Mouse (Mus musculus) MEL (cell line): ENCODE results near the gene Tmem206. TPM values are rescaled to one million over a fixed set of nuclear protein-coding genes. Genes with fewer than 3 reads are reported as not detected.

ENCODE experiments used
- DNase-seq: peaks from one replicate; pipeline ENCODE4 v3.0.0; 2011; ENCODE audit warnings: low read depth, low spot score
- H3K27ac ChIP-seq: 2 replicates; pipeline ENCODE4 v1.5.1; 2012; ENCODE audit warnings: low read depth, mild to moderate bottlenecking, control low read depth, low read length, moderate library complexity; ENCODE audit not compliant: control insufficient read depth
- H3K27me3 ChIP-seq, 2 experiments: fragments of 150-350 bp in 1 of 2; sonication (generic) in 1 of 2; 2 replicates each; pipeline ENCODE4 v1.6.1; 2012; ENCODE audit warnings: low read length in 2 of 2, mild to moderate bottlenecking in 2 of 2, improper control_type of control experiment in 1 of 2, moderate library complexity in 1 of 2; ENCODE audit not compliant: insufficient read depth in 2 of 2, control insufficient read depth in 1 of 2
- H3K36me3 ChIP-seq, 2 experiments: 2 replicates each; pipeline ENCODE4 v1.6.1; 2012 to 2014; ENCODE audit warnings: low read length in 2 of 2, improper control_type of control experiment in 1 of 2, inconsistent platforms in 1 of 2, mild to moderate bottlenecking in 1 of 2; ENCODE audit not compliant: insufficient read depth in 2 of 2, control insufficient read depth in 1 of 2
- H3K4me1 ChIP-seq, 2 experiments: fragments of 150-350 bp in 1 of 2; sonication (generic) in 1 of 2; 2 replicates each; pipeline ENCODE4 v1.6.1; 2012; ENCODE audit warnings: low read length in 2 of 2, improper control_type of control experiment in 1 of 2, mild to moderate bottlenecking in 1 of 2; ENCODE audit not compliant: insufficient read depth in 2 of 2, control insufficient read depth in 1 of 2
- H3K4me3 ChIP-seq, 2 experiments: fragments of 150-350 bp in 1 of 2; sonication (generic) in 1 of 2; 2 replicates each; pipeline ENCODE4 v1.5.1; 2012; ENCODE audit warnings: low read depth in 2 of 2, low read length in 2 of 2, mild to moderate bottlenecking in 2 of 2, moderate library complexity in 2 of 2, control low read depth in 1 of 2, improper control_type of control experiment in 1 of 2; ENCODE audit not compliant: control insufficient read depth in 1 of 2, insufficient read depth in 1 of 2
- H3K79me2 ChIP-seq: 2 replicates; pipeline ENCODE4 v1.6.1; 2012; ENCODE audit warnings: mild to moderate bottlenecking, low read length, moderate library complexity; ENCODE audit not compliant: control insufficient read depth, poor library complexity, insufficient read depth
- H3K9ac ChIP-seq: 2 replicates; pipeline ENCODE4 v1.6.1; 2012; ENCODE audit warnings: low read depth, mild to moderate bottlenecking, control low read depth, low read length, moderate library complexity; ENCODE audit not compliant: control insufficient read depth, poor library complexity, severe bottlenecking
- H3K9me3 ChIP-seq: fragments of 150-350 bp; sonication (generic); replicated peaks from 2 replicates; pipeline ENCODE4 v1.6.1; 2012; ENCODE audit warnings: mild to moderate bottlenecking, low read length, improper control_type of control experiment, moderate library complexity; ENCODE audit not compliant: insufficient read depth
- BHLHE40 ChIP-seq: IDR thresholded peaks from 2 replicates; pipeline ENCODE4 v1.6.1; 2012; ENCODE audit warnings: low read depth, mild to moderate bottlenecking, inconsistent platforms, low read length, improper control_type of control experiment, borderline replicate concordance
- CTCF ChIP-seq, 3 experiments: IDR thresholded peaks in 2 of 3; conservative IDR thresholded peaks in 1 of 3; 2 replicates each; pipeline ENCODE4 v1.5.1; 2011 to 2012; ENCODE audit warnings: low read length in 3 of 3, low read depth in 2 of 3, mild to moderate bottlenecking in 2 of 3, improper control_type of control experiment in 1 of 3, inconsistent platforms in 1 of 3, mixed read lengths in 1 of 3, moderate library complexity in 1 of 3; ENCODE audit not compliant: control insufficient read depth in 1 of 3, insufficient read depth in 1 of 3, poor library complexity in 1 of 3, severe bottlenecking in 1 of 3
- ELF1 ChIP-seq: IDR thresholded peaks from 2 replicates; pipeline ENCODE4 v1.6.1; 2014; ENCODE audit warnings: low read depth, mild to moderate bottlenecking, inconsistent platforms, low read length, improper control_type of control experiment, moderate library complexity
- EP300 ChIP-seq, 2 experiments: IDR thresholded peaks; 2 replicates each; pipeline ENCODE4 v1.6.1; 2011; ENCODE audit warnings: improper control_type of control experiment in 2 of 2, low read length in 2 of 2, low read depth in 1 of 2, mild to moderate bottlenecking in 1 of 2
- HCFC1 ChIP-seq: IDR thresholded peaks from 2 replicates; pipeline ENCODE4 v1.6.1; 2012; ENCODE audit warnings: low read depth, mild to moderate bottlenecking, inconsistent platforms, low read length, improper control_type of control experiment, moderate library complexity
- JUND ChIP-seq: IDR thresholded peaks from 2 replicates; pipeline ENCODE4 v1.6.1; 2011; ENCODE audit warnings: low read depth, mild to moderate bottlenecking, improper control_type of control experiment, low read length
- KAT2A ChIP-seq: conservative IDR thresholded peaks from 2 replicates; pipeline ENCODE4 v1.6.1; 2012; ENCODE audit warnings: low read depth, low read length, improper control_type of control experiment, inconsistent platforms
- MAFK ChIP-seq: IDR thresholded peaks from 2 replicates; pipeline ENCODE4 v1.6.1; 2011; ENCODE audit warnings: low read depth, mild to moderate bottlenecking, low read length, improper control_type of control experiment, borderline replicate concordance
- MAZ ChIP-seq: IDR thresholded peaks from 2 replicates; pipeline ENCODE4 v1.6.1; 2012; ENCODE audit warnings: low read depth, mild to moderate bottlenecking, inconsistent platforms, low read length, improper control_type of control experiment
- MEF2A ChIP-seq: IDR thresholded peaks from 2 replicates; pipeline ENCODE4 v1.6.1; 2014; ENCODE audit warnings: low read depth, mild to moderate bottlenecking, inconsistent platforms, low read length, improper control_type of control experiment; ENCODE audit not compliant: poor library complexity, insufficient replicate concordance, severe bottlenecking; ENCODE audit errors: extremely low read depth
- MYB ChIP-seq: IDR thresholded peaks from 2 replicates; pipeline ENCODE4 v1.6.1; 2011; ENCODE audit warnings: mild to moderate bottlenecking, low read depth, low read length, improper control_type of control experiment
- MYC ChIP-seq: IDR thresholded peaks from 2 replicates; pipeline ENCODE4 v1.6.1; 2011; ENCODE audit warnings: low read depth, mild to moderate bottlenecking, low read length, improper control_type of control experiment, moderate library complexity
- NRF1 ChIP-seq: IDR thresholded peaks from 2 replicates; pipeline ENCODE4 v1.6.1; 2014; ENCODE audit warnings: low read depth, mild to moderate bottlenecking, inconsistent platforms, low read length, improper control_type of control experiment, moderate library complexity; ENCODE audit not compliant: poor library complexity, insufficient read depth, severe bottlenecking
- RAD21 ChIP-seq: IDR thresholded peaks from 2 replicates; pipeline ENCODE4 v1.6.1; 2011; ENCODE audit warnings: mild to moderate bottlenecking, low read depth, low read length, improper control_type of control experiment
- SMC3 ChIP-seq: IDR thresholded peaks from 2 replicates; pipeline ENCODE4 v1.6.1; 2011; ENCODE audit warnings: low read depth, low read length, improper control_type of control experiment
- TAL1 ChIP-seq: IDR thresholded peaks from 2 replicates; pipeline ENCODE4 v1.6.1; 2012; ENCODE audit warnings: mild to moderate bottlenecking, inconsistent platforms, low read length, moderate library complexity, mixed read lengths
- TCF12 ChIP-seq: IDR thresholded peaks from 2 replicates; pipeline ENCODE4 v1.6.1; 2014; ENCODE audit warnings: low read depth, mild to moderate bottlenecking, inconsistent platforms, low read length, improper control_type of control experiment, moderate library complexity
- UBTF ChIP-seq: IDR thresholded peaks from 2 replicates; pipeline ENCODE4 v1.6.1; 2012; ENCODE audit warnings: low read depth, mild to moderate bottlenecking, inconsistent platforms, low read length, improper control_type of control experiment, moderate library complexity, borderline replicate concordance; ENCODE audit not compliant: insufficient read depth
- ZNF384 ChIP-seq: IDR thresholded peaks from 2 replicates; pipeline ENCODE4 v1.6.1; 2012; ENCODE audit warnings: low read depth, mild to moderate bottlenecking, inconsistent platforms, low read length, improper control_type of control experiment
- polyA plus RNA-seq, 2 experiments: library from polyadenylated mRNA; stranded (reverse) in 1 of 2; unstranded in 1 of 2; fragments of >175 nt in 1 of 2; fragments of >200 nt in 1 of 2; gene quantifications; 2 replicates each; pipeline versions ENCODE4 v1.2.1 to v1.2.4; 2012; ENCODE audit warnings: low replicate concordance in 2 of 2, low read depth in 1 of 2; ENCODE audit not compliant: insufficient read length in 2 of 2, insufficient read depth in 1 of 2, missing spikeins in 1 of 2
- total RNA-seq: library from RNA; depleted of rRNA; stranded (reverse); fragments of 300-350 nt; gene quantifications from 2 replicates; pipeline ENCODE4 v1.2.3, GENCODE M21; 2012

Gene Tmem206
- total and polyA plus RNA-seq, 3 experiments: 14.3 to 16.2 TPM; not detected in 1

GRCm38 (mm10) chr1:191356936-191357335 is 31.2 kb downstream of the Tmem206 start:
- peaks cover 6 to 35% of the 10 kb centered on the region in 2 experiments for H3K36me3 ChIP-seq
- TF ChIP-seq SMC3 (no peak), JUND (no peak), KAT2A (no peak), ELF1 (no peak), CTCF (IDR thresholded peaks at IDR 0.05 in 2 of 3, conservative IDR thresholded peaks at IDR 0.05 in 1 of 3; ENCODE audit: control insufficient read depth in 1 of 3, insufficient read depth in 1 of 3, low read depth in 2 of 3, low read length in 3 of 3, poor library complexity in 1 of 3, severe bottlenecking in 1 of 3) (no peak), RAD21 (no peak), UBTF (no peak), TAL1 (no peak), MYB (no peak), MYC (no peak), EP300 (IDR thresholded peaks at IDR 0.05; ENCODE audit: low read depth in 1 of 2, low read length in 2 of 2) (no peak), MAZ (no peak), MEF2A (no peak), ZNF384 (no peak), TCF12 (no peak), MAFK (no peak), HCFC1 (no peak), NRF1 (no peak)
- TF ChIP-seq, all 39 proteins: peak for 0

DNA sequence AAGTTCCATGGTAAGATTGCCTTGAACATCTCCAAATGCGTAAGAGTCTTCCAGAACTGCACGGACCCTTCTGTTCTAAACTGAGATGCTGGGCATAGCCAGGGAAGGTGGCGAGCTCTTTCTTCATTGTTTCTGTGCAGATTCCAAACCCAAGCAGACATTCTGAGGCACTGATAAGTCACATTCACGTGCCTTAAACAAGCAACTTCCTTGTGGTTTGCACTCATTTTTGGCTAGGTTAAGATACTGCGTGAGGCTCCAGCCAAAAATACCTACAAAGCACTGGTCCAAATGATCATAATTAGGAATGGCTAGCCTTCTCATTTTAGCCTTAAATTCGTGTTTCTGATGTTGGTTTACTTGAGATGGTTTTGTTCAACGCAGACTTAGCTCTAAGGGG is 33.8 kb downstream of the Tmem206 start:
- H3K9me3 ChIP-seq: no peaks in the 10 kb centered on the region
- H3K9ac ChIP-seq: no peak overlapping the region
- H3K36me3 ChIP-seq: peaks cover 14 to 30% of the 10 kb centered on the region in 2 experiments
- no peak for DNase-seq
- TF ChIP-seq BHLHE40: peak; percentile 92
- TF ChIP-seq CTCF (IDR thresholded peaks at IDR 0.05 in 2 of 3, conservative IDR thresholded peaks at IDR 0.05 in 1 of 3; ENCODE audit: control insufficient read depth in 1 of 3, insufficient read depth in 1 of 3, low read depth in 2 of 3, low read length in 3 of 3, poor library complexity in 1 of 3, severe bottlenecking in 1 of 3): no peak
- H3K4me3 ChIP-seq: no peak overlapping the region
- H3K79me2 ChIP-seq: no peaks in the 10 kb centered on the region
- H3K4me1 ChIP-seq: peaks cover 4 to 8% of the 10 kb centered on the region in 2 experiments; a peak in 3 of 4 replicates
- H3K27ac ChIP-seq: no peak overlapping the region
- H3K27me3 ChIP-seq: no peaks in the 10 kb centered on the region

More at GRCm38 (mm10) chr1:191356936-191357335, 31.2 kb downstream of the Tmem206 start:
- H3K9me3 ChIP-seq: no peaks in the 10 kb centered on the region
- H3K79me2 ChIP-seq: no peaks in the 10 kb centered on the region
- H3K27me3 ChIP-seq: no peaks in the 10 kb centered on the region
- no peak overlapping the region for H3K4me3 ChIP-seq
- peaks cover 0 to 1% of the 10 kb centered on the region in 2 experiments; a peak in 1 of 4 replicates for H3K4me1 ChIP-seq
- H3K27ac ChIP-seq: no peak overlapping the region
- no peak for DNase-seq
- no peak overlapping the region for H3K9ac ChIP-seq
